Mouse (Mus musculus) right cerebral cortex, postnatal 36 days (tissue): ENCODE data around the gene Defa23.
"Not testable (repeated sequence)": the region's sequence is repeated elsewhere in the genome, so short reads cannot be mapped to it uniquely, and the experiment has no call there.

ENCODE experiments used
- DNase-seq, 2 experiments: peaks; one replicate each; pipeline ENCODE4 v3.0.0; 2022; ENCODE audit warnings: low spot score in 2 of 2, mixed read lengths in 1 of 2

The Defa23 gene

GRCm38 (mm10) chr8:21054747-21055146 lies at the start of gene Defa23:
Defa23 (plus strand) TSS chr8:21055047.
- not testable (repeated sequence) for DNase-seq

- no peak for DNase-seq
These were observed 48.0 kb upstream of the Defa23 start for GRCm38 (mm10) chr8:21006801-21007200.

GRCm38 (mm10) chr8:21008578-21008977 lies 46.3 kb upstream of the Defa23 start:
- not testable (repeated sequence) for DNase-seq

- not testable (repeated sequence) for DNase-seq
These were observed 44.3 kb upstream of the Defa23 start for GRCm38 (mm10) chr8:21010548-21010947.

GRCm38 (mm10) chr8:21025245-21025644 lies 29.6 kb upstream of the Defa23 start, which contains the start of gene Defa21:
Defa21 (plus strand) TSS chr8:21025545.
- not testable (repeated sequence) for DNase-seq

- DNase-seq, result not testable (repeated sequence)
These were observed 9.9 kb downstream of the Defa23 start, which contains the start of gene Defa35 for GRCm38 (mm10) chr8:21064738-21065137. Defa35 (plus strand) TSS chr8:21065038.

- not testable (repeated sequence) for DNase-seq
These were observed 29.3 kb downstream of the Defa23 start, which contains the start of gene Defa25 for GRCm38 (mm10) chr8:21084142-21084541. Defa25 (plus strand) TSS chr8:21084442.

GRCm38 (mm10) chr8:21093106-21093505 lies 38.3 kb downstream of the Defa23 start:
- DNase-seq, result no peak

GRCm38 (mm10) chr8:21095950-21096349 lies 41.1 kb downstream of the Defa23 start, which contains the start of gene Gm14851:
Gm14851 (minus strand) TSS chr8:21096050.
- not testable (repeated sequence) for DNase-seq
